Mouse (Mus musculus): Measurements from ENCODE around the gene Lmntd1. TPM values are rescaled to one million over a fixed set of nuclear protein-coding genes. Genes with fewer than 3 reads are reported as not detected.

Lmntd1 gene
- total RNA-seq, 2 experiments from 2014 or later: 2.1 to 2.3 TPM

DNA sequence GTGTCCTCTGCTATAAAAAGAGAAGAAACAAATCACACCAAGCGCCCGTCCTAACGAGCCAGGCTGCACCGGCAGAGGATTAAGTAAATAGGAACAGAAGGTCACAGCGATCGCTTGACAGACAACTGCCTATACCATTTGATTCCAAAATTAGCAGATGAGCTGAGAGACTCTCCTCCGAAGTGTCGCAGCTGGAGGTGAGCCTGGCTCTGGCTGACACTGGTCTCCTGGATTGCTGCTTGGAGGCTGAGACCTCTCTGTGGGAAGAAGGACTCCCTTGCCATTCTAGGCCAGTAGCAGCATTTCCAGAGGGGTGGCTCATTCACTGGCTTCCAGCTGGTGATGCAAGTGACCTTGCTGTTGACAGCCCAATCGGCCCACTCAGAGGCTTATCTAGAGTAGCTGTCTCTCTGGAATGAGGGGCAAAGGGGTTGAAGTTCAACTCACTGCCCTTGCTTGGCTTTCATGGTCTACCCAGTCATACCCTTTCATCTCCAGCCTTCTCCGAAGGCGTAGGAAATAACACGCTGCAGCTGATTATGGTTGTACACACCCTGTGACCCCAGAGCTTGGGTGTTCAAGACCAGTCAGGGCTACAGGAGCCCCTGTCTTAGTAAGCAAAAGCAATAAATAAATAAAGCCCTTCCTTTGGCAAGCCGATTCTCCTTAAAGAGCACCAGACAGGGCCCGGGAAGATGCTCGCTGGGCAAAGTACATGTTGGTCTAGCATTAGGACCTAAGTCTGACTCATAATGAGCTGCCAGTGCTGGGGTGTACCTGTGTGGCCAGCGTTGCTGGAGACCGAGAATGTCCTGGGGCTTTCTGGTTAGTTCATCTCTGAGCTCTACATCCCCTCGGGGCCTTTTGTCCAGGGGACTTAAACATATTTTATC is 278.0 kb downstream of the Lmntd1 start:
- intact Hi-C loops (cut with DNase I): no loop called here
- no peak for DNase-seq (ENCODE audit: low spot score)

DNA sequence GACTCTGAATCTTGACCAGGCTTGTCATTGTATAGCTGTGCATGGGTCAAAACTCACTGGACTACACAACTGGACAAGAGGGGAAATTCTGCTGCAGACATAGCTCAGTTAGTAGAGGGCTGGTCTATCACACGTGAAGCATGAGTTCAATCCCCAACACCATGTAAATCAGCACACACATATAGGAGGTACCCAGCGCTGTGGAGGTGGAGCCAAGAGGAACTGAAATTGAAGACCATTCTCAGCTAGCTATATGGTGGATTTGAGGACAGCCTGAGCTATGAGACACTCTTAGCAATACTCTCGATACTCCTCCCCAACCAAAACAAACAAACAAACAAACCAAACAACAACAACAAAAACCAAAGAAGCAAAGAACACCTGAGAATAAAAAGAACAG is 279.9 kb downstream of the Lmntd1 start:
- intact Hi-C loops (cut with DNase I): no loop called here
- DNase-seq (ENCODE audit: low spot score): no peak

DNA sequence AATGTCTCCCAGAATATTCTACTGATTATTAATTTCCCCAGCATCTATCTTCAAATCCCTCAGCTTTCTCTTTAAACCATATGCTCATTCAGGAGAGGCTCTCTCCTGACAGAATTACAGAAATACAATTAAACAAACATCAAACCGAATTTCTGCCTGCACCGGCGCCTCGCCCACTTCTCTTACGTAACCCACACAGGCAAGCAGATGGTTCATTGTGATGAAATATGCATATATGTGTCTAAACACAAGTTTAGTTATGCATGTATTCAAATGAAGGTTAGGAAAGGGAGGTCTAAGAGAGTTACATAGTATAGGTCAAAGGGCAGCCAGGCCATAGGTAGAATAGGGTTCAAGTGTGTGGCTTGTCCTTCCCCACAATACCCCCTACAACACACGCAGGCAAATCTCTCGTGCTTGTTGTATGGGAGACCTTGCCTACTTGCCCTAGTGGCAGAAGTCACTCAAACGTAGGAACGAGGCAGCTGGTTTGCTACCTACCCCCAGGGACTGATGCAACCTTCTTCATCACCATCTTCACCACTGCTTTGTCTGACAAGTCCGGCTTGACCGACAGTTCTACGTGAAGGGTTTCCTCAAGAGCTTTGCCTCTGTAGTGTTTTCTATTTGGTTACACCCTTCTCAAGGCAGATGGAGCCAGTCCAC is 287.8 kb downstream of the Lmntd1 start:
- intact Hi-C loops (cut with DNase I): no loop called here
- no peak for DNase-seq (ENCODE audit: low spot score)

DNA sequence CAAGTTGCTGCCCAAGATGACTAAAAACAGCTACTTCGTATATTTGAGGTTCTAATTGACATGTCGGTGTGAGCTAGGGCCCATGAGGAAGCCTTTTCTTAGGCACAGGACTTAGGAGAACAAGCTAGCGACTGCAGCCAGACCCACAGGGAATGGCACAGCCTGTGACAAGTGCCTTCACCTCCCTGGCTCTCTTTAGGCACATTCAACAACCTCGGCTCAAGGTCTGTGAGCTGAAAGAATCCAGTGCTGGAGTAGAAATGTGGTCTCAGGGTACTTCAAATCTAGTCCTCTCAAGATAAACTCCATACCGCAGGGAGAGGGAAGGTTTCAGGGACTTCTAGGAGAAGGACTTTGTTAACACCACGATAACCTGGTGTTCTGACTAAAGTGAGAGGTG is 289.0 kb downstream of the Lmntd1 start:
- intact Hi-C loops (cut with DNase I): no loop called here
- no peak for DNase-seq (ENCODE audit: low spot score)

DNA sequence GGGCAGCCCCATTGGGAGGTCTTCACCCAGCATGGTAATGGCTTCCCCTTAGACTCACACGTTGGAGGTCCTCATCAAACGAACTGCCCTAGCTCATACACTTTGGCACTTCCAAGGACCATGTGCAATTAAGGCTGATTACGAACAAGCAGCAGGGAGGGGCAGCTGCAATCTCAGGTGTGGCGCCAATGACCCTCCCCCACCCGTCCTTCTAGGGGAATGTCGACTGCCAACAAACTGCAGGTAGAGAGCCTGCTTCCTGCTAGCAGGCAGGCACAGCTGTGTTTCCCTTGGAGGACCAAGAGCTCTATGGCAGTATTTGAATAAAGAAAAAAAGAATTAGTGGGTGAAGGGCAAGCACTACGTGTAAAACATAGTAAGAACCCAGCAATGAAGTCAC is 289.6 kb downstream of the Lmntd1 start:
- no peak for DNase-seq (ENCODE audit: low spot score)
- intact Hi-C loops (cut with DNase I): no loop called here

DNA sequence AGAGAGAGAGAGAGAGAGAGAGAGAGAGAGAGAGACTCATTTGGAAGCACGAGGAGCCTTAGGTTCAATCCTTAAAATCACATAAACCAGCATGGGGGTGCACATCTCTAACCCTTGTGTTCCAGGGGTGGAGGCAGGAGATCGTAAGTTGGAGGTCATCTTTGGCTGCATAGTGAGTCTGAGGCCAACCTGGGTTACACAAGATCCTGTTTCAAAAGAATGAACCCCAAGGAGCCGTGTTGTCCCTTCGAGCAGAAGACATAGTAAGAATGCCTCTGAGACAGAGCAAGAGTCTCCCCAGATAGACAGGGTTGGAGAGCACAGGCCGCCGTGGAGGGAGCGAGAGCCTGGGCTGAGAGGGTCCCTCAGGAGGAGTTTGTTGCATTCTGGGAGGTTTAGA is 291.9 kb downstream of the Lmntd1 start:
- intact Hi-C loops (cut with DNase I): no loop called here
- no peak for DNase-seq (ENCODE audit: low spot score)

DNA sequence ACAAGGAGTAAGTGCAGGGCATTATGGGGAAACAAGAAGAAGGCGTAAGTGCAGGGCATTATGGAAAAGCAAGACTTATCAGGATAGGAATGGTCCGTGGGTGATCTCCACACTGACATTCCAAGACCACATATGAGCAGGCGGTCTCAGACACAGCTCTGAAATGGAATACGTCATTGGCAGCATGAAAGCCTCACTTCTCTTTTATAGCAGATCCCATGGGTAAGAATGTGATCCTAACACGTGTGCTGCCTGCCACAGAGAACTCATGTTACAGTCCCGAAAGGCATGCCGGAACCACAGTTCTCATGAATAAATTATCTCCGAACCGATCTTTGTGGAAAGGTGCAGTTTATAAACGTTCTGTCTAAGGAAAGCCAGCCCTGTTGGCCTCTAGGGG is 294.0 kb downstream of the Lmntd1 start:
- intact Hi-C loops (cut with DNase I): no loop called here

More for the DNA sequence above, 294.0 kb downstream of the Lmntd1 start:
- no peak for DNase-seq (ENCODE audit: low spot score)

Other genes with a start within 250 kb of the Lmntd1 start
- gene Tuba3b, start 1.4 kb upstream of the Lmntd1 start, total RNA-seq (2021): under 1 TPM in 1 of 2 experiments, not detected in 1; 0.20 TPM
- 10 to 100 TPM; 56.4 to 56.8 TPM for gene Rassf8, start 132.4 kb upstream of the Lmntd1 start, total RNA-seq (2021)